Mouse (Mus musculus) cerebellum, postnatal 36 days (tissue): ENCODE measurements around the gene Sertad3.
A peak's percentile ranks its signal among the peaks of the same experiment; 100 is the strongest.

Source experiments
- DNase-seq, 2 experiments: peaks; one replicate each; pipeline ENCODE4 v3.0.0; 2021 to 2022; ENCODE audit warnings: mixed read lengths in 2 of 2

Gene Sertad3

DNA sequence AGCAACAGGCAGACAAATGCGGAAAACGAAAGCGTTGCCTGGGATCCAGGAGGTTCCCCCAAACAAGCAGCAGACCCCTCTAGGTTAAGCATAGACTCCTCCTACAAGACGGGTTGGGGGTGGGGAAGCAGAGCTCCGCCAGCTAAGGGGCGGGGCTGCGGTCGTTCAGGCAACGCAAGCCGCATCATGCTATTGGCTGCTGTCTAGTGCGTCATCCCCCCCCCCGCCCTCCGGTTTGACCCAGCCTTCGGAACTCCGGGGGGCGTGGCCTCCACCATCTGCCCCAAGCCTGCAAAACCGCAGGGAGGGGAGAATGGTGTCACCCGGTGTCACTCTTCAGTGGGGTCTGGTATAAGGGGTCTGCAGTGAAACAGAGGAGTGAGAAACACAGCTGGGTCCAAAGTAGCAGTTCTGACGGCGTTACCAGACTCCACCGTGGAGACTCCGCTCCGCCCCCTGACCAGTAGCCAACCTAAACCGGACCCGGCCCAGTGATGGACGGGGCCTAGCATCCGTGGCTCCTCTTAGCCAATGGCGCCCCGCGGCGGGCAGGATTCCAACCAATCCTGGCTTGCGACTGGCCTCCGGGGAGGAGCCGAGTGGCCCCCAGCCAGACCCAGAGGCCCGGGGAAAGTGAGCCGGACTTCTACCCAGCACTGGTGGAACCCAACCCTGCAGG lies at the start of gene Sertad3:
TSS of gene Sertad3 (plus strand) at position 613 of the 679 bp plus-strand sequence.
- DNase-seq: peak; percentile 100

DNA sequence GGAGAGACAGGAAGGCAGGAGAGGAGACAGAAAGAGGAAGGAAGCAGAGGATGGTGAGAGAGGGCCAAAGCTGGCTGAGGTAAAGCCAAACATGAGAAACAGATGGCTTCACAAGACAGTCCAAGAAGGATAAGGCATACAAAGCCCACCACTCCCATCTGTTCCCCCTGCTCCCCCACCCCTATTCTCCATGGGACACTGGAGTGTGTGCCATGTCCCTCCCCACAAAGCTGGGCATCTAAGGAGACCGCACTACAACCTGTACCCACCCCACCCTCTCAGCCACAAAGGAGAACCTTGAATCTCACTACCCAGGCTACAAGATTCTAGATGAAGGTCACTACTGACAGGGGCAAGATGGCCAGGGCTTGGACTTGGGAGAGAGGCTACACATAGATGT lies 46.2 kb upstream of the Sertad3 start:
- peak in 1 of 2 experiments; percentile 25 for DNase-seq

GRCm38 (mm10) chr7:27428002-27428401 lies 45.6 kb upstream of the Sertad3 start:
- no peak for DNase-seq

GRCm38 (mm10) chr7:27429135-27429534 lies 44.4 kb upstream of the Sertad3 start:
- no peak for DNase-seq

DNA sequence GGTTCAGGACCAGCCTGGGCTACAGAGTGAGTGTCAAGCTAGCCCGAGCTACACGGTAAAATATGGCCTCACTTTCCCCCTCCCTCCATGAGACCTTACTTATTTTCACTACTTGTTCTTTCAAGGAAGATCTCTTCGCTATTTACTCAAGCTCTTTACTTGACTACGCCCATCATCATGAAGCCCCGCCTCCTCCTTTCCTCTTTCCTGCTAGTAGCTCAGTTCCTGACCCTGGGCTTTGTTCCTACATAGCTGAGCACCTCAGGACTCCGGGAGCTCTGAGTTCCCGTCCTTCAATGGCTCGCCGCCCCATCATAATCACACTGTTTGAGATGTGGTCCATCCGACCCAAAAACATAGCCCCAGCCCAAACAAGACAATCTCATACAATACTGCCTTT lies 40.2 kb upstream of the Sertad3 start:
- DNase-seq: no peak

- no peak for DNase-seq
These were observed 39.8 kb upstream of the Sertad3 start for GRCm38 (mm10) chr7:27433794-27434193.

DNA sequence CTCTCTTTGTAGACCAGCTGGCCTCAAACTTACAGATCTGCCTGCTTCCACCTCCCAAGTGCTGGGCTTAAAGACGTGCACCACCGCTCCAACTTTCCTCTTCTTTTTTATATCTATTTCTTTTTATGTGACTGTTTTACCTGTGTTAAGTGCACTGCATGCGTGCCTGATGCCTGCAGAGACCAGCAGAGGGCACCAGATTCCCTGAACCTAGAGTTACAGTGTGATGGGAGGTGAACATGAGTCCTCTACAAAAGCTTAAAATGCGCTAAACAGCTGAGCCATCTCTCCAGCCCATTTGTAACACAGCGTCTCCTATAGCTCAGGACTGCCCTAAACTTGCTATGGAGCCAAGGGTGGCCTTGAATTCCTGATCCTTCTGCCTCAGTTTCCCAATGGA lies 36.0 kb upstream of the Sertad3 start:
- DNase-seq: peak; percentile 20

- DNase-seq: no peak
These were observed 33.6 kb upstream of the Sertad3 start for GRCm38 (mm10) chr7:27440014-27440413.

DNA sequence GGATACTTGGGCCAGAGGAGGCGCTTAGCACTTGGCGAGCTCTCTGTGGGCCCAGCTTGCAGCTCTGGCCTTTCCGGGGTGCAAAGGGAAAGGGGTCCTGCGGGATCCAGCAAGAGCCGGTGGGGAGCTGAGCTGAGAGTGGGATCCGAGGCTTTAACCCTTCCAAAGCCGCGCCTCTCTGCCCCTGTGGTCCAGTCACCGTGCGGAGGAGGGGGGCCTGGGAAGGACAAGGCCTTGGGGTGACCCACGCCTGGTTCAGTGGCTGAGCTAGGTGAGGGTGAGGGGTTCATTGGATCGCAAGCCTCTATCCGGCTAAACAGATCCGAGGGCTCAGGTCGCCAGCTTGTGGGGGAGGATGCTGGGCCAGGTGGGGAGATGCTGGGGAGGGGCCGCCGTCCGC lies 27.5 kb upstream of the Sertad3 start:
- DNase-seq: peak in 1 of 2 experiments; percentile 33

- peak; percentile 58 to 69 for DNase-seq
These were observed 26.8 kb upstream of the Sertad3 start for GRCm38 (mm10) chr7:27446521-27447418.

DNA sequence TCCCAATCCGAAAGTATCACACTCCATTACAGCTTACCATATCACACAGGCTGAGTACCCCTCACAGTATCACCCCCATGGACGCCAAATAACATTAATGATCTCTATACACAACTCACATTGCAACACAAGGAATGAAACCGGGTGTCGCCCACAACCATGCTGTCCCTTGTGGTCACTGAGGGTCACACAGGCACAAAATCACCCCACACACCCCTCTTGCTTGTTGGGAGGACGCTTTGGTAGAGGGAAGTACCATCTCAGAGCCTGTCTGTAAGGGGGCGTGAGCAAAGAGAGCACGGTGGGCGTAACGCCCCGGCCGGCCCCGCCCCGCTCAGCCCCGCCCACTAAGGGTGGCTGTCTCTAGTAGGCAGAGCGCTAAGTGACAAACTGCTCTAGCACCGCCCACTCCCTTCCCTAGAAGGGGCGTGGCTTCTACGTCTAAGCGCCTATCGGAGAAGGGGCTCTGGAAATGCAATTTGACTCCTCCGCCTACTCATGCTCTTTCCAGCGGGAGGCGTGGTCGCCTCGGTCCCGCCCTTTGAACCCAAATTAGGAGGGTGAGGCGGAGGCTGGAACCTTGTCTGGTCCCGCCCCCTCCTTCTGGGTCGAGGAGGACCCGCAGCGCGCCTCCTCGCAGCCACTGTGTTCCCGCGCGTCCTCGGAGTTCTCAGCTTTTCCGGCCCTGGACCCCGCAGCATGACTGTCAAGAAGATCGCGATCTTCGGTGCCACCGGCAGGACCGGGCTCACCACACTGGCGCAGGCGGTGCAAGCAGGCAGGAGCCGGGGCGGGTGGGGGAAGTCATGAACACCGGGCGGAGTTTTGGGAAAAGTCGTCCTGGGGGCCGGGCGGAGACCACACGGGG lies 25.9 kb upstream of the Sertad3 start, which contains the start of the genes Sptbn4 and Blvrb:
TSS of gene Sptbn4 (minus strand) at position 268 of the 868 bp plus-strand sequence.
TSS of gene Blvrb (plus strand) at position 560 of the 868 bp plus-strand sequence.
- peak; percentile 93 to 94 for DNase-seq

DNA sequence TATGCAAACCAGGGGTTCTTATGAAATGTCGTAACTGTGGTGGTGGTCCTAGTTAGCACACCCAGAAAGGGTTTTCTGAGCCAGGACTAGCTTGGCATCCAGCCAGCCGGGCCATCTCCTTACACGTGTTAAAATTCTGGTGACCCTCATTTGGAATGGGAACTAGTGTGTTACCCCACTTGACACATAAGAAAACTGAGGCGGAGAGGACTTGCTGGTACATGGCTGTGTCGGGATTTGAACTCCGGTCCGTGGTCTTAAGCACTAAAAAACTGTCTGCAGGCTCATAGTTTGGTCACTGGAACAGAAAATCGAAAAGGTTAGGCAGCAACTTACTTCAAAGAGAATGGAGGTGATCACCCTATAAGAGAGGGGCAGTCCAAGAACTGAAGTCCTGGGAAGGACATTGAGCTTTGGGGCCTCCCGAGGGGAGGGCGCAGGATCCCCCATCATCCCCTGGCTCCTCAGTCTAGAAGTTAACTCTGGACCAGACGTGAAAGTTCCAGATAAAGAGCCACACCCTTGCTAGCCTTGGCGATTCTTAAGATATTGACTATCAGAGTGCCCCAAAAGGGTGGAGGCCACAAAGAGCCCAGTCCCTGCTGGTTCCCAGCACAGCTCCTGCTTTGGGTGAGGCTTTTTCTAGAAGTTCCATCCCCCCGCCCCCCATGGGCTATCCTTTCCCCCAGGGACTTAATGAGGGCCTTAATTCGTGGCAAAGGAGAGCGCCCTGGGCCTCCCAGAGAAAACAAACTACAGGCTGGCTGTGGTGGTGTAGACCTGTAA lies 25.0 kb upstream of the Sertad3 start:
- DNase-seq: peak; percentile 39 to 42

DNA sequence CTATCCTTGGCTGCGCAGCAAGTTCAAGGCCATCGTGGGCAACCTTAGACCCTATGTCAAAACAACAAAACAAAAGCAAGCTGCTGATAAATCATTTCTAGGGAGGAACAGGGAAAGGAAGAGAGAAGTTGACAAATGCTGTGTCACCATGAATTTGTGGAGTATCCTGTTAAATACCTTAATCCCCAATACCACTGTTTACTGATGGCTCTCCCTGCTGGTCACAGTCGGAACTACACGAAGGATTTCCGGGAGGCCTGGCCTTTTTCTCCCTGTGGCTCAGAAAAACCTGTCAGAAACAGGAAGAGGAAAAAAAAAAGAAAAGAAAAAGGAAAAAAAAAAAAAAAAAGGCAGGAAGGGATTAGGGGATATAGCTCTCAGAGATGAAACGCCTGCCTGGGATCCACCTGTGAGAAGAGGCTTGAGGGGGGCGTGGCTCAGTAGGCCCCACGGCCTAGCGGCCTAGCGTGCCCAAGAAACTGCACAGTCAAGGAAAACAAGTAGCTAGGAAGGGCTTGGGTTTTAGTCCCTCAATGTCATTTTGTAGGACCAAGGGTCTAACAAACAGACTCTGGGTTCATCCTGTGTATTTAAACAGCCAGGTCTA lies 24.2 kb upstream of the Sertad3 start:
- peak; percentile 73 to 80 for DNase-seq

DNA sequence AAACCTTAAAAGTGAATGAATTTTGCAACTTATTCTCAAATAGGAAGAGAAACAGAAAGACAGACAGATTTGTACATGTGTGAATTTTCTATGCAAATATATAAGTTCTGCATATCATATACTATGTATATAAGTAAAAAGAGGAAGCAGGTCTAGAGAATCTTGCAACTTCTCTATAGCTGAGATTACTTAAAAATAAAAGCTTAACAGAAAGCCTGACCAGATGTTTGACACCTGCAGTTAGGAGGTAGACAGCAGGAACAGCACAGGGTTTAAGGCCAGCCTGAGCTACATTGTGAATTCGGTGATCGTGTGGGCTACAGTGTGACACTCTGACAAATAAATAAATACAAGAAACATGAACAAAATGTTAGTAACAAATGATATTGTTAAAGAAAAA lies 22.2 kb upstream of the Sertad3 start:
- DNase-seq: no peak

- DNase-seq: no peak
These were observed 21.3 kb upstream of the Sertad3 start for GRCm38 (mm10) chr7:27452206-27452770.

DNA sequence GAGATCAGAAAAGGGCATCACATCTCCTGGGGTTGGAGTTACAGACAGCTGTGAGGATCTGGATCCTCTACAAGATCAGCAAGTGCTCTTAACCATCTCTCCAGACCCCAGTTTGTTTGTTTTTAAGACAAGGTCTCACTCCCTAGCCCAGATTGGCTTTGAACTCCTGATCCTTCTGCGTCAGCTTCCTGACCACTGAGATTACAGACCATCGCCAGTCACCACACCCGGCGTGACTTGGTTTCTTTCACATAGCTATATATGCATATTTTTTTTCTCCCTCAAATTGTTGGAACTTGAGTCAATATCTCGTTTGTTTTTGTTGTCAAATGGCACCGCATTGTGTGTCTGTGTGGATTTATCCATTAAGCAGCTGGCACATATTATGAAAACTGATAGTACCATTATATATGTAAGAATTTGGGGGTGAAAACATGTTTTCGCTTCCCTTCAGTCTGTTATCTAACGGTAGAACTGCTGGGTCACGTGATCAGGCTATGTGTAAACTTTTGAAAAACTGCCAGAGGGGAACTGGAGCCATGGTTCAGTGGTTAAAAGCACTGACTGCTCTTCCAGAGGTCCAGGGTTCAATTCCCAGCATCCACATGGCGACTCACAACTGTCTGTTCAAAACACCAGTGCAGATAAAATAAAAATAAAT lies 19.0 kb upstream of the Sertad3 start:
- DNase-seq: no peak

GRCm38 (mm10) chr7:27455273-27455672 lies 18.3 kb upstream of the Sertad3 start:
- DNase-seq: no peak

GRCm38 (mm10) chr7:27458614-27459013 lies 15.0 kb upstream of the Sertad3 start:
- DNase-seq: no peak

GRCm38 (mm10) chr7:27459640-27460039 lies 13.9 kb upstream of the Sertad3 start:
- DNase-seq: no peak

DNA sequence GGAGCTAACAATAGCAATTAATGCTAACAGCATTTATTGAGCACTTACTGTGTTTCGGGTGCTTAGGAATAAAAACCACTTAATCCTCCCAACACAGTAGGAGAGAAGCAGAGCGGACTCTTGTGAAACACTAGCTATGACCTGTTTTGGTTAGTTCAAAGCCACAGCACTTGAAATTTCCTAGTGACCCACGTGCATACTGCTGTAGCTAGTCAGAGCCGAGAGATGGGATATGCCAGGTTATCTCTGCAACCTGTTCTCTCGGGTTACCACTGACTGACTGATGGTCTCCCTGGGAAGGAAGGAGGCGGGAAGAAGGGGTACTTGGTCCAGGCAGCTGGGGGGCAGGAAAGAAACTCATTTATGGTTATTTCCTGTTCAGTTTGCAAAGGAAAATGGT lies 13.1 kb upstream of the Sertad3 start:
- no peak for DNase-seq

- DNase-seq: peak in 1 of 2 experiments; percentile 26
These were observed 5.9 kb upstream of the Sertad3 start for GRCm38 (mm10) chr7:27467648-27468047.
